Mouse (Mus musculus) lung, postnatal 4 days (tissue): Measurements from ENCODE around the gene Nxph3.
"Not testable (repeated sequence)": the region's sequence is repeated elsewhere in the genome, so short reads cannot be mapped to it uniquely, and the experiment has no call there.

Source experiments
- DNase-seq, 2 experiments: peaks; one replicate each; pipeline ENCODE4 v3.0.0; 2021

Gene Nxph3

GRCm38 (mm10) chr11:95517162-95517561 is 2.8 kb upstream of the Nxph3 start:
- DNase-seq: no peak

DNA sequence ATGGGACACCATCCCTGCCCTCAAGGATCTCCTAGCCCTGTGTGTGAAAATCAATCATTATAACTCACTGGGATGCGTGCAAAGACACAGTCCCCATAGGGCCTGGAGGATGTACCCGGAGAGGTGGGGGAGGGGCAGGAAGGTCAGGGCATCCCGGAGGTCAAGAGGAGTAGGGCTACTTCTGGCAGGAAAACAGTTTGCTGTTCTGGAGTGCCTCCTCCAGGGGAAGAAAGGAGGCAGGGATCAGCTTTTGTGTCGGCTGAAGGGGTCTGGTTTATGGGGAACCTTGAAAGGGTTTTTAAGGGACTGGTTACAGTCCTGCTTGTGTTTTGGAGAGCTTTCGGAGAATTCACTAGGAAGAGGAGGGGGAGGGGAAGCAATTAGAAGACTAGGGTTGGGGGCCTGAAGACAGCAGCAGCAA is 2.1 kb upstream of the Nxph3 start:
- DNase-seq: no peak

DNA sequence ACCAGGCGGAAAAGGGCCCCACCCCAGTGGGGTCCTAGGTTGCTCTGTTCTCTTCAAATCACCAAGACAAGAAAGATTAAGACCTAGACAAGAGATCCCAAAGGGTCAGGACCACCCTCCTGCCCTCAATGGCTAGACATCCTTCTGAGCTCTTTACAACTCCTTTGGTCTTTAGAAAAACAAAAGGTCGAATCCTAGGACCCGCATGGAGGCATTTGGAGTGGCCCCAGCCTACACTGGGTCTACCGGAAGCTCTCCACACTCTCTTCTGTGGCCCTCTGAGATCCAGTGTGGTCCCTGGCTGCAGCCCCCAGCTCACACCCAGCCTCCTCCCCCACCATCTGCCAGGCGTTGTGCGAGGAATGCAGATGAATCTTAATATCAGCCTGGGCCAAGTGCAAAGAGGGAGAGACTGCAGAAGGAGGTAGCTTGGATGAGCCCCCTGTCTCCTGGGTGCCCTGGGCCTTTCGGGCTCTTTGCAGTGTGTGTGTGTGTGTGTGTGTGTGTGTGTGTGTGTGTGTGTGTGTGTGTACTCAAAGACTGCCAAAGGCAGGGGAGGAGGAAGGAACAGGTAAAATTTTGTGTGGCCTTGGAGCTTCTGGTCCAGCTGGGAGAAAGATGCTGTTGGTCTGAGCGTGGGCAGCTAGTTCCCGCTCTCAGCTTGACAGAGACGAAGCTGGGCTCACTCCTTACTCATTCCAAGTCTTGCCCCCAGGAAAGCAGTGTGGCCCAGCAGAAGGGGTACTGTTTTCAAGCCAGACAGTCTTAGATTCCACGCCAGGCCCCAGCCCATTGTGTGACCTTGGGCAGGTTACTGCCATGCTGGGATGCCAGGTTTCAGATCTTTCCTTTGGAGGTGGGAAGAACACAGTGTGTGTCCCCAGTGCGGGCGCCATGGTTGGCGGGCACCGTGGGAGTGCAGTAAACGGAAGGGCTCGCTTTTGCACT is 1.3 kb upstream of the Nxph3 start:
- DNase-seq: no peak

DNA sequence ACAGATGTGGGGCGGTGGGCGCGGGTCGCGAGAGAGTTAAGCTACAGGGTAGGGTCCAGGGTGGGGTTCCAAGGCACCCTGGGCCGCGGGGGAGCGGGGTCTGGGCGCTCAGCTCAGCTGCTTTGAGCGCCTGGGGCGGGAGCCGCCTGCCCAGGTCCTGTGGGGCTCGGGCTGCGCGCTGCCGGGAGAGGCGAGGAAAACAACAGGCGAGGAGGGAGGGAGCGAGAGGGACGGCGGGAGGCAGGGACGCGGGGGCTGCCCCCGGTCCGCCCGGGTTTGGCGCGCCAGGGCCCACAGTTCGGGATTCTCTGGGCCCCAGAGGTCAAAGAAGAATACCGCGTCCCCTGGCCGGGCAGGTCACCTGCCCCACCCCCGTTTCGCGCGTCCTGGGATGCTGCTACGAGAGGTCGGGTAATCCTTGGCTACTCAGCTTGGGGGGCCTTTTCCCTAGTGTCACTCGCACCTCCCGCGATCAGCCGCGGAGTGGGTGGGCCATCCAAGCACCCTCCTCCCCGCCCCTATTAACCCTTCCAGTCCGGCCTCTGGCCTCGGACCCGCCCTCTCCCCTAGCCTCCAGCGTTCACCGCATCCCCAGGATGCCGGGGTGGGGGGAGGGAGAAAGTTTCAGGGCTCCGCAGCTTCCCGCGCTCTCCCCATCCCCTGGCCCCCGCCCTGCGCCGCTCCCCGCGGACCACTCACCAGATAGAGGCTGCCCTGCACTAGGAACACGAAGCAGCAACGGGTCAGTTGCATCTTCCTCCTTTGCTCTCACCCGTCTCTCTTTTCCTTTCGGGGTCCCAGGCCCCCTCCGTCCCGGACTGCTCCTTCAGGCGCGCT is 691 bp downstream of the Nxph3 start:
- peak in 1 of 2 experiments; percentile 23 for DNase-seq

- no peak for DNase-seq
Measured at GRCm38 (mm10) chr11:95512383-95512782, 2.0 kb downstream of the Nxph3 start.

GRCm38 (mm10) chr11:95511919-95512318 is 2.5 kb downstream of the Nxph3 start:
- no peak for DNase-seq

DNA sequence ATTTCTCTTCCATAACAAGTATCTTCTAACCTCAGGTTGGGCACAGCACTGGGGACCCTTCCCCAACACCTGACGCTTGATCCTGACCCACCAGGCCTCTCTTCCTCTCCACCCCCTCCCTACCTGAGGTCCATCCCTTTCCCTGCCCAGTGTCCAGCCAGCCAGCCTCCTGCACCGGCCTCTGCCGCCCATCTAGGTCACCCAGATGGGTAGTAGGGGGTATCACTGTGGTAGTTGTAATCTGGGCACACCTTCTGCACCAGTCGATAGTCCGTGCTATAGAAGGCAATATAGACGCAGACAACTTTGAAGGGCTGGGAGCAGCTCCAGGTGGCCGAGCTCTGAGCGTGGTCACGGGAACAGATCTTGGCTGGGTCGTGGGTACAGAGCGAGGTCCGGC is 3.7 kb downstream of the Nxph3 start:
- no peak for DNase-seq

- peak in 1 of 2 experiments; percentile 35 for DNase-seq
Measured at GRCm38 (mm10) chr11:95509126-95509717, 5.1 kb downstream of the Nxph3 start.

DNA sequence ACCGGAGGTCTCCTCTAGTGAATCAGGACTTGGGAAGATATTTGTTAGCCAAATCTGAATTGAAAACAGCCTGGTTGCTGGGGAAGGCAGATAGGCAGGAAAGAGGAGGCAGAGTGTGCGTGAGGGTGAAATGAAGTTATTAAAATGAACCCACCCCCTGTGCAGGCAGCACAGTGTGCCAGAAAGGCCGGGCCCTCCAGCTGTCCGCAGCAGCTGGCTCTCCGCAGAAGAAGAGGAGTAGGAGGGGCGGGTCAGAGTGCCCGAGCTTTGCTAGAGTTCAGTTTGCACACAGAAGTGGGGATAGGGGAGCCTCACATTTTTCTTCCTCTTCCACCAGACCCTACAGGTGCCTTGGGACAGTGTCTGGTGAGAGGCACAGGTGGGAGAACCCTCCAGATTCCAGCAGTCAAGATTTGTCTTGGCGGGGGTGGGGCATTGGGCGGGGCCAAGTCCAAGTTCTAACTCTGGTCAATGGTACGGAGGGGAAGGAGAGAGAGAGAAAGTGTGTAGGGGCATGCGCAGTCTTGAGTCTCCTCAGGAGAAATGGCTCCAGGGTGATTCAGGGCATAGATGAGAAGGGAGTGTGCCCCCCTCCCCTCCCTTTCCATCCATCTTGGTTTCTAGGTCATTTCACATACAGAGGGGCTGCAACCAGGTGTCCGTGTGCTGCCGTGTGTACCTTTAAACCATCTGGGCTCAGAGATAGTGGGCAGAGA is 6.0 kb downstream of the Nxph3 start:
- peak in 1 of 2 experiments; percentile 67 for DNase-seq

DNA sequence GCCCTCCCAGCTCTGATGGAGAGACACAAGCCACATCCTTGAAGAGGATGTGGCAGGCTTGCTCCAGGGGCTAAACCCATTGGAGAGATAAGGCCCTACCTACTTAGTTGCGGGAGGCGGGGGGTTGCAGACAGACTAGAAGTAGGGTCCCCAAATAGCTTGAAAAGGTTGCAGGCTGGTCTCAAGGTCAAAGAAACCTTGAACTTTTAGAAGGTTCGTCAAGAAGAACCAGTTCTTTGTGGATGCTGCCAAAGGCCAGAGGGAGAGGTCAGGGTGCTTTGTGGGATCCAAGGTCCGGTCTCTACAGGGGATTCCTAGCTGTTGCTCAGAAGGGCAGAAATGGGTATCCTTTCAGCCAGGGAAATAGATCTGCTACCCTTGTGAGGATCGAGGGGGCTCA is 6.6 kb downstream of the Nxph3 start:
- no peak for DNase-seq

DNA sequence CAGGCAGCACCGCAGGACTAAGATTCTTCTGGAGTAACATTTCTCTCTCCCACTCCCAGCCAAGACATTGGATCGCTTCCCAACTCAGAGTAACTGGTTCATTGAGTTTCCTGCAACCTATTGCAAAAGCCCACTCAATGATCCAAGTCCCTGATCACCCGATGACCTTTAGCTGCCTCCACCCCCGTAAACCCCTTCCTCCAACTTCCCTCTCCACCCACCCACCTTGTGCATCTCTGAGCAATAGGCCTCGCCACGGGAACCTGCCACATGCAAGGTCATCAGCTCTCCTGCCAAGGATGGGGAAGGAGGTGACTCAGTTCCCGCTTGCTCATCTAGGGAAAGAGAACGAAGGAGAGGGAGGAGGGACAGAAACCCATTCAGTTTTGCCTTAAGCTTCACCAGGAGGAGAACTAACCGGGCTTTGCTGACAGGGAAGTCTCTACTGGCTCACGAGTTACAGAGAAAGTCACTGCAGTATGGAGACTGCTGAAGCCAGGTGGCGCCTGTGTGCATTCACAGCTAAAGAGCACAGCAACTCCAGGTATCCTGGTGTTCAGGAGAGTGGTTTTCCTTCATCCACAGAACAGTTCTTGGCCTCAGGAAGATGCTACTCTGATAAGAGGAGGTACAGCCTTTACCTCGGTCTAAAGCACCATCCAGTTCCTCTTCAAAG is 7.2 kb downstream of the Nxph3 start:
- DNase-seq: no peak

DNA sequence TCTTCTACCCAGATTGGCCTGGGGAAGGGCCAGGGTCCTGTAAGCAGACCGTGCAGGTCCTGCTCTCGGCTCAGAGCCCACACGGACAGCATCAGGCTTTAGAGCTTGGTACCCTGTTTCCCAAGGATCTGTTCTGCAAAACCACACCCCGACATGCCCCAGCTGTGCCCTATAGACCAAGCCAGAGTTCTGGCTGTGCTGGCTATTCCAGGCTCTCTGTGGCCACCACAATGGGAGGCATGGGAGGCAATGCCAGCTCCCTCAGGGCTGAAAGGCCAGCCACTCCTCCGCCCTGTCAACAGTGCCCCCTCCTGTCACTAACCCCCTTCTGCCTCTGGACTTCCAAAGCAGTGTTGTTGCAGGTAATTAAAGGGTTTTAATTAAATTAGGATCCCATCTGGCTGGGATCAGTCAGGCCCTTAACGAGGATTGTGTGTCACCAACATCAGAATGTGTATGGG is 10.1 kb downstream of the Nxph3 start:
- DNase-seq: no peak

- peak; percentile 42 to 55 for DNase-seq
Measured at GRCm38 (mm10) chr11:95503581-95504180, 10.7 kb downstream of the Nxph3 start.

- DNase-seq: not testable (repeated sequence)
Measured at GRCm38 (mm10) chr11:95501826-95502225, 12.5 kb downstream of the Nxph3 start.

DNA sequence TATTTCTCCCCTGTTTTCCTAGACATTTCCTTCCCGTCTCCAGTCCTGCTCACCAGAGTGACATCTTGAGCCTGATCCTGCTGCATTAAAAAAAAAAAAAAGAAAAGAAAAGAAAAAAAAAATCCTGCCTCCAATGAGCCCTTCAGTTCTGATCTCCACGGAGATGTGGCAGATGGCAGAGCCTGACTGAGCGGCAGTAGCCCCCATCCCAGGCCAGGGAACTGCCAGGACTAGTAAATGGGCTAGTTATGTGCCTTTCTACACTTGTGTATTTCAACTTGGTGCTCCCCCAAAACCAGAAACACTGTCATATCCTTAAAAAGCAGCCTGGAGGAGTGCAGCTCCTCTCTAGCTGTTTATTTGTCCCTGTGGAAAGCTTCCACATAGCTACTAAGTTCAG is 13.5 kb downstream of the Nxph3 start:
- peak in 1 of 2 experiments; percentile 16 for DNase-seq

DNA sequence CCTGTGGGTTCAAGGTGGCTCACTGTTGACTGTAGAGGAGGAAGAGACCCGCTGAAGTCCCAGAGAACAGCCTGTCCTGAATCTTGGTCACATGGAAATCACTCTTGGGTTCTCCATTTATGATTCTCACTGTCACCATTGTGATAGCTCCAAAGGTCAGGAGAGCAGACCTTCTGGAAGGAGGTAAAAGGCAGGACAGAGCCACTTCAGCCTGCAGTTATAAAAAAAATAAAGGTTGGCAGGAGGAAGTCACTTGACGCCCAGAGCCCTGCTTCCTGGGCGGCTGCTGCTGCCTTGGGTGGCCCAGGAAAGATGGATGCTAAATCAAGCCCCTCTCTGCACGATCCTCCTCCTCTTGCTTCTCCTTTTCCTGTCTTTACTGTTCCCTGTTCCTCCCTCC is 14.0 kb downstream of the Nxph3 start:
- DNase-seq: peak in 1 of 2 experiments; percentile 16

GRCm38 (mm10) chr11:95497921-95498320 is 16.4 kb downstream of the Nxph3 start:
- DNase-seq: peak in 1 of 2 experiments; percentile 18

DNA sequence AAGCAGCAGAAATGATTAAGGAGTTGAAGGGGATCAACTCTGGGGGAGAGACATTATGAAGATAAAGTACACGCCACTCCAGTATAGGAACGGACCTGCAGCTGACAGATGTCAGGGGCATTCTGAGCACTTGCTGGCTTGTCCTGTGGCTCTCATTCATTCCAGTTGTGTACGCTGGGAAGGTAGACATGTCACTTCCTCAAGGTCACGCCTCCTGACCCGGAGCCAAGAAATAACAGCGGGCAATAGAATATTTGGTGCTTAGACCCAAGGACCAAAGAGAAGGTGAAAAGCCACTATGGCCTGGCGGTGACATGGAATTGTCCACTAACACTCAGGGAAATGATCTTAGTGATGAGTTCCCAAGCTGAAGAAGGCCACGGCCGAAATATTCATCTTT is 18.5 kb downstream of the Nxph3 start:
- no peak for DNase-seq

- DNase-seq: no peak
Measured at GRCm38 (mm10) chr11:95494374-95494773, 20.0 kb downstream of the Nxph3 start.

DNA sequence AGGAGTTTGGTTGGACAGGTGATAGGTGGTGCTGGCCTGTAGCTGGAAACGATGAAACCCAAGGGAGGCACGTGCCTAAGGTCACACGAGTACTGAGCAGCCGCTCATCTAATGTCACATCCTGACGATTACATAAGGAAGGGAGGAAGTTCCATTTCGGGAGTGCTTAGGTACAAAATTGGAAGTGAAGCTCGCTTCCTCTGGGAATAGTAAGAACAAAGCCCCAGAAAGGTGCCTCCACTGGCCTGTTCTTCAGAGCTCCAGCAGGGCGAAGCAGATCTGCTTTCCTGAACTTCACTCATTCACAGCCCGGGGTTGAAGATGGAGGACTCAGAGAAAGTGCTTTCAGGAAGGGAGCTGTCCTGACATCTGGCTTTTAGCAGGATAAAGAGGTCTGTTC is 20.4 kb downstream of the Nxph3 start:
- DNase-seq: no peak

GRCm38 (mm10) chr11:95493010-95493409 is 21.4 kb downstream of the Nxph3 start:
- DNase-seq: no peak
